Mouse (Mus musculus) kidney, adult 18-20 months (tissue): ENCODE measurements at regions not wholly inside any gene's neighbourhood (a gene's known extent, or its start where the extent isn't known, plus 50 kb on each side); places are given as distances from the start of the nearest gene placed in this dataset.
"Not testable (repeated sequence)": the region's sequence is repeated elsewhere in the genome, so short reads cannot be mapped to it uniquely, and the experiment has no call there.

Source experiments
- DNase-seq: peaks from one replicate; pipeline ENCODE4 v3.0.0; 2021

- not testable (repeated sequence) for DNase-seq
Observed at GRCm38 (mm10) chr14:53560146-53560545, 693.8 kb downstream of the Dad1 start.

GRCm38 (mm10) chr14:53559386-53559920 lies 694.5 kb downstream of the Dad1 start:
- DNase-seq: not testable (repeated sequence)

GRCm38 (mm10) chr14:53553771-53554170 lies 700.1 kb downstream of the Dad1 start:
- DNase-seq: no peak

- not testable (repeated sequence) for DNase-seq
Observed at GRCm38 (mm10) chr14:53547365-53547764, 706.5 kb downstream of the Dad1 start.

GRCm38 (mm10) chr14:53545351-53545750 lies 708.6 kb downstream of the Dad1 start:
- no peak for DNase-seq

GRCm38 (mm10) chr14:53541640-53542039 lies 712.3 kb downstream of the Dad1 start:
- DNase-seq: not testable (repeated sequence)

GRCm38 (mm10) chr14:53537895-53538294 lies 716.0 kb downstream of the Dad1 start:
- DNase-seq: not testable (repeated sequence)

GRCm38 (mm10) chr14:53523430-53523829 lies 730.5 kb downstream of the Dad1 start:
- not testable (repeated sequence) for DNase-seq

- DNase-seq: not testable (repeated sequence)
Observed at GRCm38 (mm10) chr14:53518954-53519353, 735.0 kb downstream of the Dad1 start.

GRCm38 (mm10) chr14:53516623-53517238 lies 737.2 kb downstream of the Dad1 start:
- DNase-seq: not testable (repeated sequence)

GRCm38 (mm10) chr14:53505389-53505788 lies 748.5 kb downstream of the Dad1 start:
- peak; percentile 10 for DNase-seq

- not testable (repeated sequence) for DNase-seq
Observed at GRCm38 (mm10) chr14:53488383-53488782, 765.5 kb downstream of the Dad1 start.

- not testable (repeated sequence) for DNase-seq
Observed at GRCm38 (mm10) chr14:53487611-53488010, 766.3 kb downstream of the Dad1 start.

GRCm38 (mm10) chr14:53474170-53474569 lies 779.7 kb downstream of the Dad1 start:
- not testable (repeated sequence) for DNase-seq

GRCm38 (mm10) chr14:53460790-53461189 lies 793.1 kb downstream of the Dad1 start:
- not testable (repeated sequence) for DNase-seq

GRCm38 (mm10) chr14:53454001-53454400 lies 799.9 kb downstream of the Dad1 start:
- DNase-seq: no peak

- not testable (repeated sequence) for DNase-seq
Observed at GRCm38 (mm10) chr14:53439643-53440042, 814.3 kb downstream of the Dad1 start.

- DNase-seq: not testable (repeated sequence)
Observed at GRCm38 (mm10) chr14:53430130-53430529, 823.8 kb downstream of the Dad1 start.

GRCm38 (mm10) chr14:53428447-53428846 lies 825.5 kb downstream of the Dad1 start:
- DNase-seq: not testable (repeated sequence)

- DNase-seq: not testable (repeated sequence)
Observed at GRCm38 (mm10) chr14:53427636-53428035, 826.3 kb downstream of the Dad1 start.

- not testable (repeated sequence) for DNase-seq
Observed at GRCm38 (mm10) chr14:53416955-53417354, 836.9 kb downstream of the Dad1 start.

- DNase-seq: not testable (repeated sequence)
Observed at GRCm38 (mm10) chr14:53407500-53408227, 846.2 kb downstream of the Dad1 start.

- not testable (repeated sequence) for DNase-seq
Observed at GRCm38 (mm10) chr14:53390307-53390706, 863.6 kb downstream of the Dad1 start.

GRCm38 (mm10) chr14:53374591-53374990 lies 879.0 kb upstream of the Olfr1507 start:
- not testable (repeated sequence) for DNase-seq
